Mouse (Mus musculus) hematopoietic stem cell, adult 5-6 weeks (primary cell): ENCODE data around the gene Cnnm3. TPM values are rescaled to one million over a fixed set of nuclear protein-coding genes. Genes with fewer than 3 reads are reported as not detected.

Experiments used
- total RNA-seq: library from RNA; stranded (forward); fragments of 172-1452, 232-1000 nt; gene quantifications from 2 replicates; pipeline ENCODE4 v1.2.3, GENCODE M21; 2017

Gene Cnnm3
- total RNA-seq, 1 experiment from 2014 or later, result 14.3 TPM

Other genes starting within 250 kb of the Cnnm3 start
- 64.3 and 66.8 TPM in 2 replicates for gene Neurl3, start 237.2 kb upstream of the Cnnm3 start, total RNA-seq
- 33.3 and 38.5 TPM in 2 replicates for gene Arid5a, start 204.1 kb upstream of the Cnnm3 start, total RNA-seq
- 47.4 and 47.8 TPM in 2 replicates for gene Kansl3, start 142.7 kb upstream of the Cnnm3 start, total RNA-seq
- gene Fer1l5, start 139.6 kb upstream of the Cnnm3 start, total RNA-seq, result not detected in 2 replicates
- 5.6 and 7.1 TPM in 2 replicates for gene Lman2l, start 66.6 kb upstream of the Cnnm3 start, total RNA-seq
- 8.7 and 9.6 TPM in 2 replicates for gene Cnnm4, start 40.2 kb upstream of the Cnnm3 start, total RNA-seq
- 8.9 and 12.8 TPM in 2 replicates for gene Ankrd23, start 25.0 kb downstream of the Cnnm3 start, total RNA-seq
- 2.7 and 4.4 TPM in 2 replicates for gene Gm42417, start 27.6 kb downstream of the Cnnm3 start, total RNA-seq
- gene Ankrd39, start 35.6 kb downstream of the Cnnm3 start, total RNA-seq, result 4.7 and 9.0 TPM in 2 replicates
- 1.9 and 3.7 TPM in 2 replicates for gene Sema4c, start 46.5 kb downstream of the Cnnm3 start, total RNA-seq
- gene Fam178b, start 171.3 kb downstream of the Cnnm3 start, total RNA-seq, result not detected in 2 replicates
- 317 and 437 TPM in 2 replicates for gene Cox5b, start 179.6 kb downstream of the Cnnm3 start, total RNA-seq
- not detected in 2 replicates for gene 4933424G06Rik, start 198.3 kb downstream of the Cnnm3 start, total RNA-seq
- 45.0 and 61.4 TPM in 2 replicates for gene Actr1b, start 202.6 kb downstream of the Cnnm3 start, total RNA-seq
- gene Zap70, start 249.9 kb downstream of the Cnnm3 start, total RNA-seq, result 0.40 and 0.94 TPM in 2 replicates